Mouse (Mus musculus): ENCODE data around the gene Brd3os.

- TF ChIP-seq POLR2A (IDR thresholded peaks at IDR 0.05; ENCODE audit: borderline replicate concordance, extremely low read depth, low read depth, low read length) (no peak), CTCF (IDR thresholded peaks at IDR 0.05; ENCODE audit: insufficient read depth, low read length) (no peak)
Observed at GRCm38 (mm10) chr2:27488362-27488761, 46.2 kb downstream of the Brd3os start.

Data from lung, adult 2 months (tissue).